ENCODE assay signal across 7 mouse cellular contexts in genomic region chr5:137645091-137645651, GRCm38 (mm10). TPM values are rescaled to one million over a fixed set of nuclear protein-coding genes. Genes with fewer than 3 reads are reported as not detected.
DNase-seq lines count a peak whose midpoint lies in the region; ATAC-seq lines count a peak whose summit lies in the region.

No protein-coding gene starts in this region.

- H3K9ac ChIP-seq in forebrain, embryonic 11.5 days (ENCODE audit: low read length) = peak overlapping the region; percentile 27; the same call in 1 of the 2 replicates
- peak overlapping the region; percentile 27; the same call in 1 of the 2 replicates for H3K9ac ChIP-seq in limb, embryonic 11.5 days (ENCODE audit: low read length)
- no peak overlapping the region for H3K9ac ChIP-seq in midbrain, embryonic 15.5 days

- peak overlapping the region; percentile 40 for H3K4me2 ChIP-seq in forebrain, embryonic 11.5 days (ENCODE audit: low read depth, low read length, severe bottlenecking)
- peak overlapping the region; percentile 51 for H3K4me2 ChIP-seq in limb, embryonic 11.5 days (ENCODE audit: low read depth, severe bottlenecking)
- H3K4me2 ChIP-seq in midbrain, embryonic 15.5 days = peak overlapping the region; percentile 37

- ATAC-seq in forebrain, embryonic 11.5 days (replicated peaks; ENCODE audit: low FRiP score) = no peak
- no peak for ATAC-seq in limb, embryonic 11.5 days (ENCODE audit: insufficient number of reproducible peaks, low FRiP score, low TSS enrichment, low read depth)
- ATAC-seq in midbrain, embryonic 15.5 days (replicated peaks) = no peak

- H3K27ac ChIP-seq in forebrain, embryonic 11.5 days (ENCODE audit: low read depth, low read length) = no peak overlapping the region
- H3K27ac ChIP-seq in limb, embryonic 11.5 days (replicated peaks; ENCODE audit: low read depth, low read length) = no peak overlapping the region
- H3K27ac ChIP-seq in midbrain, embryonic 15.5 days = no peak overlapping the region

- H3K4me3 ChIP-seq in forebrain, embryonic 11.5 days (ENCODE audit: low read depth, low read length) = peak overlapping the region; percentile 11
- H3K4me3 ChIP-seq in limb, embryonic 11.5 days (ENCODE audit: low read depth, low read length) = peak overlapping the region; percentile 32
- peak overlapping the region; percentile 19 for H3K4me3 ChIP-seq in midbrain, embryonic 15.5 days

- peaks cover 27% of the 10 kb centered on the region for H3K27me3 ChIP-seq in forebrain, embryonic 11.5 days (ENCODE audit: control insufficient read depth, insufficient read depth, low read length)
- H3K27me3 ChIP-seq in limb, embryonic 11.5 days (ENCODE audit: control insufficient read depth, insufficient read depth, low read length) = peaks cover 10% of the 10 kb centered on the region
- H3K27me3 ChIP-seq in midbrain, embryonic 15.5 days (replicated peaks) = peaks cover 35% of the 10 kb centered on the region

- DNase-seq in urinary bladder, postnatal 14 days (ENCODE audit: low spot score) = peak; percentile 42
- DNase-seq in urinary bladder, postnatal 10 days (ENCODE audit: low spot score) = no peak
- peak; percentile 67 for DNase-seq in forebrain, embryonic 11.5 days (ENCODE audit: low spot score)
- DNase-seq in limb, embryonic 11.5 days (ENCODE audit: low spot score) = peak; percentile 54
- no peak for DNase-seq in ovary, postnatal 36 days (ENCODE audit: low spot score)
- no peak for DNase-seq in right cerebral cortex, adult 2 months (ENCODE audit: low spot score in 2 of 2)

- H3K9me3 ChIP-seq in forebrain, embryonic 11.5 days (ENCODE audit: control insufficient read depth, low read length) = no peaks in the 10 kb centered on the region
- no peaks in the 10 kb centered on the region for H3K9me3 ChIP-seq in limb, embryonic 11.5 days (ENCODE audit: control insufficient read depth, low read length)
- H3K9me3 ChIP-seq in midbrain, embryonic 15.5 days = no peaks in the 10 kb centered on the region

- WGBS in forebrain, embryonic 11.5 days = 3% methylated on average over 44 of the region's 44 CpGs
- WGBS in limb, embryonic 11.5 days = under 1% methylated on average over 44 of the region's 44 CpGs
- WGBS in midbrain, embryonic 15.5 days = 3% methylated on average over 44 of the region's 44 CpGs

- peaks cover 8% of the 10 kb centered on the region; the same call in 1 of the 2 replicates for H3K4me1 ChIP-seq in forebrain, embryonic 11.5 days (replicated peaks; ENCODE audit: control insufficient read depth, insufficient read depth, low read length)
- peaks cover 39% of the 10 kb centered on the region for H3K4me1 ChIP-seq in limb, embryonic 11.5 days (ENCODE audit: control insufficient read depth, insufficient read depth, low read length)
- H3K4me1 ChIP-seq in midbrain, embryonic 15.5 days = peaks cover 22% of the 10 kb centered on the region

- peaks cover 9% of the 10 kb centered on the region for H3K36me3 ChIP-seq in forebrain, embryonic 11.5 days (ENCODE audit: control insufficient read depth, insufficient read depth, low read length)
- peaks cover 7% of the 10 kb centered on the region for H3K36me3 ChIP-seq in limb, embryonic 11.5 days (ENCODE audit: control insufficient read depth, insufficient read depth, low read length)
- H3K36me3 ChIP-seq in midbrain, embryonic 15.5 days (replicated peaks) = peaks cover 12% of the 10 kb centered on the region; the same call in 1 of the 2 replicates

RNA-seq across cellular contexts. Expression of gene Irs3, which starts 0.3 kb away (rescaled TPM):
- 0.25 TPM in 1 of 2 replicates, not detected in the other for polyA plus RNA-seq in forebrain, embryonic 11.5 days (2014; fragmentation: Nextera tagmentation; extraction: Ambion mirVana)
- polyA plus RNA-seq in limb, embryonic 11.5 days (2014; fragmentation: Nextera tagmentation; extraction: Ambion mirVana) = 0.31 and 0.47 TPM in 2 replicates
- polyA plus RNA-seq in midbrain, embryonic 15.5 days (2015; fragmentation: Nextera tagmentation; extraction: Ambion mirVana) = 0.09 and 0.17 TPM in 2 replicates

RNA-seq across cellular contexts. Expression of gene Sap25, which starts 4.0 kb away (rescaled TPM):
- 9.3 and 10.7 TPM in 2 replicates for polyA plus RNA-seq in forebrain, embryonic 11.5 days (2014; fragmentation: Nextera tagmentation; extraction: Ambion mirVana)
- 8.2 and 9.2 TPM in 2 replicates for polyA plus RNA-seq in limb, embryonic 11.5 days (2014; fragmentation: Nextera tagmentation; extraction: Ambion mirVana)
- 4.8 and 6.8 TPM in 2 replicates for polyA plus RNA-seq in midbrain, embryonic 15.5 days (2015; fragmentation: Nextera tagmentation; extraction: Ambion mirVana)

RNA-seq across cellular contexts. Expression of gene Gm20605, which starts 16.2 kb away (rescaled TPM):
- 9.9 and 15.3 TPM in 2 replicates for polyA plus RNA-seq in forebrain, embryonic 11.5 days (2014; fragmentation: Nextera tagmentation; extraction: Ambion mirVana)
- 6.5 and 11.5 TPM in 2 replicates for polyA plus RNA-seq in limb, embryonic 11.5 days (2014; fragmentation: Nextera tagmentation; extraction: Ambion mirVana)
- polyA plus RNA-seq in midbrain, embryonic 15.5 days (2015; fragmentation: Nextera tagmentation; extraction: Ambion mirVana) = 11.3 and 11.8 TPM in 2 replicates

RNA-seq across cellular contexts. Expression of gene Lrch4, which starts 16.2 kb away (rescaled TPM):
- polyA plus RNA-seq in forebrain, embryonic 11.5 days (2014; fragmentation: Nextera tagmentation; extraction: Ambion mirVana) = 29.8 and 38.0 TPM in 2 replicates
- polyA plus RNA-seq in limb, embryonic 11.5 days (2014; fragmentation: Nextera tagmentation; extraction: Ambion mirVana) = 31.1 and 35.3 TPM in 2 replicates
- polyA plus RNA-seq in midbrain, embryonic 15.5 days (2015; fragmentation: Nextera tagmentation; extraction: Ambion mirVana) = 18.8 and 19.1 TPM in 2 replicates

RNA-seq across cellular contexts. Expression of gene Fbxo24, which starts 16.4 kb away (rescaled TPM):
- polyA plus RNA-seq in forebrain, embryonic 11.5 days (2014; fragmentation: Nextera tagmentation; extraction: Ambion mirVana) = 0.12 and 0.17 TPM in 2 replicates
- polyA plus RNA-seq in limb, embryonic 11.5 days (2014; fragmentation: Nextera tagmentation; extraction: Ambion mirVana) = 0.11 and 0.24 TPM in 2 replicates
- 0.13 and 0.17 TPM in 2 replicates for polyA plus RNA-seq in midbrain, embryonic 15.5 days (2015; fragmentation: Nextera tagmentation; extraction: Ambion mirVana)

Comparison
In these comparisons a context has a peak if more than half of its experiments do, and no peak if none do; other contexts are left out.
1. DNase-seq: peak in urinary bladder, postnatal 14 days (single experiment), forebrain, embryonic 11.5 days (single experiment) and limb, embryonic 11.5 days (single experiment); none in urinary bladder, postnatal 10 days (single experiment), ovary, postnatal 36 days (single experiment) and right cerebral cortex, adult 2 months (0 of 2).
2. Peak in every context shown above with its lines, with median percentiles within 50 percentile points of each other: H3K4me2 ChIP-seq and H3K4me3 ChIP-seq.